Mouse (Mus musculus) layer of hippocampus, postnatal 25 days (tissue): ENCODE data around the gene Atp9a. TPM values are rescaled to one million over a fixed set of nuclear protein-coding genes. Genes with fewer than 3 reads are reported as not detected.

ENCODE experiments used
- DNase-seq, 2 experiments: peaks; one replicate each; pipeline ENCODE4 v3.0.0; 2022; ENCODE audit warnings: mixed read lengths in 2 of 2, low spot score in 1 of 2; ENCODE audit errors: extremely low spot score in 1 of 2
- total RNA-seq, 2 experiments: library from RNA; stranded (reverse); gene quantifications; 2 replicates each; pipeline ENCODE4 v1.2.3; 2021

Atp9a gene
- total RNA-seq, 2 experiments from 2014 or later, result 356 to 393 TPM

DNA sequence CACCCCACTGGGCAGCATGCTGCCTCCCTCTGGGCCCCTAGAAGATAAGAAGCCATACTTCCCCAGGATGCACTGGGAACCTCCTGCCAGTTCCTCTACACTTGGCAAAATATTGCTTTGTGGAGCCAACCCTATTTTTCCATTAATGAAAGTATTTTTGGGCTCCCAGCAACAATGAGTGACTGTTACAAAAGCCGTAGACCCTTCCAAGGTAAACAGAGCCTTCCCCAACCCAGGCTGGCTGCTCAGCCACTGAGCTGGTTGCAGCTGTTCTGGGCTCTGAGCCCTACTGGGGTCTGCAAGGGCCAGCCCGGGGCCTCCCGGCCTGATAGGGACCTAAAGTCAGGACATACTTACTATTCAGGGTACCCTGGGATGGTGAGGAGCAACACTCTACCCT is 131.3 kb downstream of the Atp9a start:
- no peak for DNase-seq

DNA sequence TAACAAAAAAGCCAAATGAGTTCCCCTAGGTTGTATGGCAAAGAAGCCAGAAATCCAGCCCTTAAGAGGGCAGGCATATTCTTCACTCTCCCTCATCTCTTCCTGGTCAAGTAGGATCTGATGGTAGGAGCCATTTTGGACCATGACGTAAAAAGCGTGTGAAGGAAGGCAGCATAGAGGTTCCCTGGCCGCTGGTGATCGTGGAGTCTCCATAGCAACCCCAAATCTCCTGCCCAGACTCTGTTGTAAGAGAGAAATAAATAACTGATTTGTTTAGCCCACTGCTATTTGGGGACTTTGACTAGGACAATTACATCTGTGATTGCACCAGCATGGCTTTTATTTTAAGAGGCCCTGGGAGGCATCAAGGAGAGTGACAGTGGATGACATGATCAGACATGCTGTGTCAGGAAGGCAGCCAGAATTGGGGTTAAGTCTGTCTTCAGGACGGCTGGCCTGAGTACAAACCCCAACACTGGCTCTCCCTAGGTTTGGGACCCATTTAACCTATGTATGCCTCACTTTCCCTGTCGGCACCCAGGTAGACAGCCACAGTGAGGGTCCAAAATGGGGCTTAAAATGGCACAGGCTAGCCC is 132.5 kb downstream of the Atp9a start:
- DNase-seq, result no peak

DNA sequence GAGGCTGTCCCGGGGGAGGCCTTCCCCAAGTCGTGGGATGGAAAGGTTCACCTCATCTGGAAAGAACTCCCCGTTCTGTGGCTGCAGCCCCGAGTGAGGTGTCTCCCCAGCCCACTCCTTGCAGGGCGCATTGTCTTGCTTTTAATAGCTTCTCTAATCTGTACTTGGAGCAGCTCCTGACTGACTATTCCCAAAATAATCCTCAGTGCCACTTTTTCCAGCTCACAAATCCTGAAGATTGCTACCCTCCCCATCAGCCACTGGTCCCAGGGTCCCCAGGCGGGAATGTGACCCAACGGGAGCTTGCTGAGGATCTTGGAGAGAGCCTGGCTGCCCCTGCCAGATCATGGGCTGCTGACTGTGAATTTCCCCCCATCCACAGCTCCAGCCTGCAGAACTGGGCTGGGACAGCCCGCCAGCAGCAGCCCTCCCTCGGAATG is 134.1 kb downstream of the Atp9a start:
- DNase-seq, result no peak

DNA sequence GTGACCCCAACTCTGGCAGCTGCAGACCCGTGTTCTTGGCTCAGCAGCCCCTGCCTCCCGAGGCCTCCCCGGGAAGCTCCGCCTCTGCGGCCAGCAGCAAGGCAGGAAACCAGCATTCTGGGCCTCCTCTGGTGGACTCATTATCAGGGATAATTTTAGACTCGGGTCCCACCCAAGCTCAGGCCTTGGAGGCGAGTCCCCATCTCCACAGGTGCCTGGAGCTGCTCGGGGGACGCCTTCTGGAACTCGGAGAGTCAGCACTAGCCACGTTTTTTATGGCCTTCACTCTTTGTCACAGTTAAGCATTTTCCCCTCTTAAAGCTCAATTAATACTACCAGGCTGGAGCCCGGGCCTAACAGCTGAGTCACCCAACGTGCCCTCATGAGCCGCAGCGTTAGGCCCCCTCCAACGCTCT is 137.5 kb downstream of the Atp9a start:
- DNase-seq, result no peak

DNA sequence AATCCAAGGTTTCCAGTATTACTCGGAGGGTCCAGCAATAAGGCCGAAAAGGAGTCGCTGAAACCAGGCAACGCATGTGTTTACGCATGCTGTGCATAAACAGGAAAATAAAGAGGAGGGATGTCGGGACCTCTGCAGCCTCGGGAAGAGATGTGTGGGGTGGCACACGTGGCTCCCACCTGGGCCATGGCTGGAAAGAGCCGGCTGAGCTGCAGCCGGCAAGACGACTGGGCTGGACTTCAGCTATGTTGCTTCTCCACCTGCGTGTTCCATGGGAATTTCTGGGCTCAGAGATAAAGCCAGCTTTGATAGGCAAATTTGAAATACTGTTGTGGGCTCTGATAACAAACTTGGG is 139.8 kb downstream of the Atp9a start:
- no peak for DNase-seq

DNA sequence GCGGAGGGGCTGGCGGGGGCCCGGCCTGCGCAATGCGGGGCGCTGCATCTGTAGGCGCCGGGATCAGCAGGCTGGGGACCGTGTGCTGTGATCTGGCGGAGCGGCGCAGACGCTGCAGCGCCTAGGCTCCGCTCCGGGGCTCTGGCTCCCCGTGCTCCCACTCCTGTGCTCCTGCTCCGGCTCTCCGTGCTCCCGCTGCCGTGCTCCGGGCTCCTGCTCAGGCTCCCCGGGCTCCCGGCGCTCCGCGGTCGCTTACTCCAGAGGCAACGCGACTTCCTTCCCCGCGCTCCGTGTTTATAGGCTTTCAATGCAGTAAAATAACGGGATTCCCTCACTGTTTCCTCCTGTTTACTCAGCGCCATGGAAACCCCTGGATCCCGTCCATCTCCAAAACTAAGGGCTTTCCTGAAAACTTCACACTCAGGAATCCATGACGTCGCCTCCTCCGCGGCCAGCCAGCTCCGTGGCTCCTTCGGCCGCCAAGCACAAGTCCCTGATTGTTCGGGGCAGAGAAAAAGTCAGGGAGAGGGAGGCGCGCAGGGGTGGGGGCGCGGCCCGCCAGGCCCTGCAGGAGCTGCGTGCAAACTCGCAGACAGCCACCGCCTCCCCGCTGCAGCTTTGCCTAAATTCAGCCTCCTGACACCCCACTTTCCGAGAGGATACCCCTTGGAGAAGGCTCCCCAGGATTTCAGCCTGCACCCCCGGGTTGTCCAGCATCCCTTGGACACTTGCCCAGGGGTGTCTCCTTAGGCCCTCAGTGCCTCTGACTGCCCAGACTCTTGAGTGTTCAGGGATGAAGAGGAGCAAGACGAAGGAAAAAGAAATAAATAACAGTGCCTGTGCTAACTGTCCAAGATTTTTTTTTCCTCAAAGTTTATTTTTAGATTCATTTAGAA is 140.5 kb downstream of the Atp9a start, which contains the start of gene Nfatc2:
Nfatc2 (minus strand) TSS at position 167 of the 896 bp plus-strand sequence.
- DNase-seq, result peak; percentile 59 to 63

DNA sequence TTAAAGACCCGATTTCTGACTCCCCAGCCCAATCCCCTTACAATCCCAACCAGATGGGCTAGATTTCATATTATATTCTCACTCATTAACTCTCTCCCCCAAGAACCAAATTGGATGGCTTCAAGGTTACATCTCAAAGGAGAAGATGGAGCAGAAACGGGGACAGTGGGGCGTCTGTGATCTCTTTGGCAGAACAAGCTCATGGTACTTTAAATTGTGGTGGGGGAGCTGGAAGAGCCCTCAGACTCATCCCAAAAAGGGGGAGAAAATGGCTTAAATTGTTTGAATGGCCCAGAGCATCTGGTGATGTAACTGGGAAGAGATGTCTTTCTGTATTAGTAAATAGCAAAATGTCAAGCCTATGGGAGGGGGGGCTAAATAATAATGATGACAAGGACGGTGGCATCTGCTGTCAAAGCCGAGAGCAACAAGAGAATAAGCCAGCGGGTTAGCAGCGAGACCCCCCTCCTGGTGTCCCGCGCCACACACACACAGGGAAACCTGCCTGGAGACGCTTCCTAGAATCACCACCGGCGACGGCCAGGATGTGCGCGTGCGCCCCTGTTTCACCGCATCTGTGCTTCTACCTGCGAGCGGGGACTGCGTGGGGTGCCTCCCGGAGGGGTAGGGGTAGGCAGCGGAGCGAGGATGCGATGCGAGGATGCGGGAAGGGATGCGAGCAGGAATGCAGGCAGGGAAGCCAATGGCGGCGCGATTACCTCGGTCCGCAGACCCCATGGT is 141.3 kb downstream of the Atp9a start:
- DNase-seq, result peak; percentile 47 to 55

DNA sequence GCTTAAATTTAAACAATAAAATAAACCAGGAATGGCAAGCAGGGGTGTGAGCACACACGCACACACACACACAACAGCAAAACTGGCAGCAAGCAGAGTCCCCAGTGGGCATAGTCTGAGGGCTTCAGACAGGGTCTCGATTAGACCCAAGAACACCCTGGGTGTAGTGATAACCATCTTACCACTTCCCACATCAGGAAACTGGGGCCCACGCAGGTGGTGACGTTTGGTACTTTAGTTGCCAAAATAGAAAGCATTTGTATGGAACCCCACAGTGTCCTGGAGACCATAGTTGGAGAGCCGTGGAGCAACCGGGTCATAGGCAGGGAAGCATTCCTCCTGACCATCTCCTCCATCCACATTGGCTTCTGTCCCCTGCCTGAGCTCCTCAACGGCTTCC is 146.5 kb downstream of the Atp9a start:
- no peak for DNase-seq

DNA sequence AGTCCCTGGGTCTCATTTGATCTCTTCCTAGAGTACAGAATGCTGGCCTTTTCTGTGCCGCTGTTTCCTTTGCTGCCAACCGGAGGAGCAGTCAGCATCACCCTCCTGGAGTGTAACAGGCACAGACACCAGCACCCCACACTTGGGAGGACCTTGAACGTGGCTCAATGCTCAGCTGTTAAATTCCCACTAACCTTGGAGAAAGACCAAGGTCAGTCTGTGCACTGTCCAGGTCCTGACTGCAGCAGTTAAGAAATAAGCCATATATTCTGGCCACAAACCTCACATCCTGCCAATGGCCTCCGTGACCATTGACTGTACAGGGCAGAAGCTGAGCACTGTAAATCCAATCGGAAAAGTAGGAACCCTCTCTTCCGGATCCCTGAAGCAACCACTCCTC is 148.5 kb downstream of the Atp9a start:
- DNase-seq, result no peak

DNA sequence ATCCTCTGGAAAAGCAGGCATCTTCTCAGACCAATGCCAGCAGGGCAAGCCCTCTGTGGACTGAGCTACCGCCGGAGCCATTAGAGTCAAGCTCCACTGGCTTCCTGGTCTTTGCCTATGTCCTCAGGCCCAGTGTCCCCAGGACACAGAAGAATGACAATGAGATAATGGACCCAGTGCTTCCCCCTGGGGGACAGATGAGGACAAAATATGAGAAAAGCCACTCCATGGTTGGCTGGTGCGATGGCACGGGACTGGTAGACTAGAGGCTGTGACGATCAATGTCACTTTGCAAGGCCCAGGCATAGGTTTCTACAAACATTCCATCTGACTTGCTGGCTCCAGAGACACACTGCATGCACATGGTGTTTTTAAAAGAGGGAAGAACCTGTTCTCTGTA is 149.2 kb downstream of the Atp9a start:
- no peak for DNase-seq

DNA sequence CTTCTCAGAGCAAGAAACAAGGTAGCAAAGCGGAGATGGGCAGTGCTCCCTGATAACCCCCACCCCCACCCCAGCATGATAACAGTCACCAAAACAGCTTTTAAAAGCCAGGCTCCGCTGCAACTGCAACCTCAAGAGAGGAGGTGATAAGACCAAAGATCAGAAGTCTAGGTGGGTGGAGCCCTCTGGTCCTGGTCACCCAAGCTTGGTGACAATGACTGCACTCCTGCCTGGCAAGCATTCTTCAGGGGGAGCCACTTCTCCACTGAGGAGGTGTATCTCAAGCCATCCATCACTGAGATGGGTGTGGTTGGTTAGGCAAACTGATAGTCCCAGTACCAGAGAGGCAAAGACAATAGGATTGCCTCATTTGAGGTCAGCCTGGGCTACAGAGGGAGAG is 151.1 kb downstream of the Atp9a start:
- DNase-seq, result no peak

DNA sequence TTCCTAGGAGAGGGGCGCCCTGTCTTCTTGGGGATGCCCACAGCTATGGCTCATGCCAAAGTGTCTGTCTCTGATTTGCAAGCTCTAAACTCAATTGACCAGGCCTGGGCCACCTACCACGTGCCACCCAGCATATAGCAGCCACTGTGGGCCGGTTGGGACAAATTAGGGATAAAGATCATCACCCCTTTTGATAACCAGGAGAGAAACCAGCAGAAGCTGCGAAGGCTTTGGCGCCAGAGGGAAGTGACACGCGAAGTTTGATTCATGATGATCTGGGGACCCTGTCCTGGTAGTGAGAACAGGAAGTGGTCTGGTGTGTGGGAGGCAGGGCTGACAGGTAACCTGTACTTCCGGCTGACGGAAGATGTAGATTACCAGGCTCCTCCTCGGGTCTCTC is 151.7 kb downstream of the Atp9a start:
- DNase-seq, result no peak

DNA sequence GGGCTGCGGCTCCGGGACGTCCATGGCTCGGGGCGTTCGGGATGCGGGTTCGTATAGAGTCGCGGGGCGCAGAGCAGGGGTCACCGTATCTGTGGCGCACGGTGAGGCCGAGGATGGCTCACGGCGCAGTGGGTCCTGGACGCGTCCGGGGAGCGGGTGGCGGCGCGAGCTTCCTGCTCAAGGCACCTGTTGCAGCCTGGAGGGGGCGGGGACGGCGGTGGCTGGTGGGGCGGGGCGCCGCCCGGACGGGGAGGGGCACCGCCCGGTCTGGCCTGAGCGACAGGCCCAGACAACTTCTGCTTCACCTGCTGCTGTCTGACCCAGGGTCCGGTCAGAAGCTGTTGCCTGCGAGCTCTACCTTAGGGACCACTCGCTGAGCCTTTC is 152.0 kb downstream of the Atp9a start:
- DNase-seq, result no peak

DNA sequence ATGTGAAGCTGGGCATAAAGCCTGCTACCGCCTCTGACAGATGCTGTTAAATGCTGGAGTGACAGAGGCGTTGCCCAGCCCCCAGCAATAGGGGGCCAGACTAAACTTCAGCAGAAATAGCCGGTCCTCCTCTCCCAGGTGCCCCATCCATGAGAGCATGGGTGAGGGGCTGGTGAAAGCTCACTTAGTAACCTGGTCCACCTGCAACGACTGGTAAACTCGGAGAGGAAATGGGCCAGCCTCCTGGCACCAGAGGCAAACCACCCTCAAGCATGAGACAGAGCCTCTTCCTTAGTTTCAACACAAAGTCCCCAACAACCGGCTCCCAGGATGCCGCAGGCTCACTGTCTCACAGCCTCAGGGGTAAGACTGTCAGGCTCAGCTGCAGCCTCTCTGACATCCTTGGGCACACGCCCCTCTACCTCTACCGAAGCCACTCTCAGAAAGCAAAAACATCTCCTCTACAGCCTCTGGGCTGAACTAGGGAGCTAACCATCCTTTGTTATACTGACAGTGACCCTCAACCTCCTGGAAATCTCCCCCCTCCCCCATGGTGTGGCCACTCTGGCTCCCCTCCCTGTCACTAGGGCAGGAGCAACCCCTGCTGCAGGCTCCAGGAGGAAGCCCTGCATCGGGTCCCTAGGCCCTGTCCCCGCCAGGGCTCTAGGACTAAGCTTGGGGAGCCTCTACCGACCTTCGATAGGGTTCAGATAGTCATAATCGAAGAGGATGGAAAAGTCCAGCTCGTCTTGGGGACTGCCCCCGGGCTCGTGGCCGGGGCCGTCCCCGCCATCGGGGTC is 152.6 kb downstream of the Atp9a start:
- DNase-seq, result no peak

DNA sequence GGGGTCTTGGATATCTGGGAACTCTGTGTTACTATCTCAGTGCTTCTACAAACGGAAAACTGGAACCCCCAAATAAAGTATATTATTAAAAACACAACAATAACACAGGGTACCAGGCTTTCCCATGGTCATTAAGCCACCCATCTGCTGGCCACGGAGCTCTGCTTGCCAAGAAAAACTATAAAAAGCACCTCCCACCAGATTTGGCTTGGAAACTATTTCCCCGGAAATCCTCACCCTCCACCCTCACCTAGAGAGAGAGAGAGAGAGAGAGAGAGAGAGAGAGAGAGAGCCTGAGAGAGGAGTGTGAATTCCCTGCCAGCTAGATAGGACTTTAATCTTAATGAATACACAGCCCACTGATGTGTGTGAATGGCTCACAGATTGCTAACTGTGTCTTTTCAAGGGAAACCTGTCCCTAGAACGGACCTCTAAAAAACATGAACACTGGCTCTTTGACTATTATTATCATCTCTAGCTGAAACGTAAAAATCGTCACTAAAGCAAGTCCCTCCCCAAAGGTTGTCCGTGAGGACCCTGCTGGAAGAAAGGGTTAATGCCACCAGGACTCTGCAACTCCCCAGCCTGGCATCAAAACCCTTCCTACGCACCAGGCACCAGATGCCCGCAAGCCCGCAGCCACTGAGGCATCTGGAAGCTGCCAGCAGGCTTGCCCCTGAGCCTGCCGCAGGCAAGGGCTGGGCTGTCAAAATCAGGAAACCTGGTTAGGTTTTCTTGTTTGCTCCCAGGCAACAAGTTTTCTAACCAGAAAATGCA is 153.4 kb downstream of the Atp9a start:
- peak; percentile 13 to 43 for DNase-seq

DNA sequence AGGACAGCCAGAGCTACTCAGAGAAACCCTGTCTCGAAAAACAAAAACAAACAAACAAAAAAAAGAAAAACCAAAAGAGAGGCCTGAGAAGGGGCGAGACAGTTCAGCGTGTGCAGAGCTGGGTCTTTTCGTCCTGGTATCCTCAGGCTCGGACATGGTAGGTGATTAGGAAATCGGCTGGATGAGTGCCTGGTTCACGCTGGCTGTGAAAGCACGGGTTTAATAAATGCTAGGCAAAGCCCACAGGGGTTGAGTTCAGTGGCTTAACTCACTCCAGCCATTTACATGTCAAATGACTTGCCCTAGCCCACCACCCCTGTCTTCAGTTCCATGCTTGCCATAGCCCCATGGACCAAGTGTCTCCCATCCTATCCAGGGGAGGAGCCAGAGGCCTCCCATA is 155.1 kb downstream of the Atp9a start:
- DNase-seq, result no peak

DNA sequence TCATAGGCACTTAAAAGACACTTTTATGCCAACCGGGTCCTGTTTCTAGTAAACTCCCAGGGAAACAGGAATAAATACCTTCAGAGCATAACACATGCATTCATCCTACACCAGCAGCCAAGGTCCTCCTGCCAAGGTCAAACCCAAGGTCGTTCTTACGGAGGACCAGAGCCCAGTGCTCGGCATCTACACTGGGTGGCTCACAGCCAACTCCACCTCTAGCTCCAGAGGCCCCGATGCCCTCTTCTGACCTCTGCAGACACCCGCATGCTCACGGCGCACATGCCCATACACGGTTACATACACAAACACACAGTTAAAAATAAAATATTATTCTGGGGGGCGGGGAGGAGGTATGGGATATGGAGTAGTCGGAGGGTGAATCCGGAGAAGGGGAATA is 155.7 kb downstream of the Atp9a start:
- DNase-seq, result no peak

DNA sequence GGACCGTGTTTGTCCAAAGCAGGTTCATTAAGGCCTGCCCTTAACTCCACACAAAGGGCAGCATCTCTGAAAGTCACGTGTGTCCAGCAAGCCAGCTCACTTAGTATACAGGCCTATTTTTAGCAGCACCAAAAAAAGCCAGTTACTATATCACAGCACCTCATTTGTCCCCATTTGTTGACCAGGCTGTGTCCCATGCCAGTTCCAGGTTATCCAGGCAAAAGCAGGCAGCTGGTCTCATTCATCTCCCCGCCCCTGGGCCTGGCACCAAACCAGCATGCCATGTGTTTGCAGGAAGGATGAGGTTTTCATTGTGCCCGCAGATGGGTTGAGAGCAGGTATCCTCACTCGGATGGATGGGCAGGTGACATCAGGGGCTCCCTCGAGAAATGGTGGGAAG is 157.4 kb downstream of the Atp9a start:
- DNase-seq, result no peak
